16 mouse cellular contexts compared by ENCODE assay signal in the genomic region with DNA sequence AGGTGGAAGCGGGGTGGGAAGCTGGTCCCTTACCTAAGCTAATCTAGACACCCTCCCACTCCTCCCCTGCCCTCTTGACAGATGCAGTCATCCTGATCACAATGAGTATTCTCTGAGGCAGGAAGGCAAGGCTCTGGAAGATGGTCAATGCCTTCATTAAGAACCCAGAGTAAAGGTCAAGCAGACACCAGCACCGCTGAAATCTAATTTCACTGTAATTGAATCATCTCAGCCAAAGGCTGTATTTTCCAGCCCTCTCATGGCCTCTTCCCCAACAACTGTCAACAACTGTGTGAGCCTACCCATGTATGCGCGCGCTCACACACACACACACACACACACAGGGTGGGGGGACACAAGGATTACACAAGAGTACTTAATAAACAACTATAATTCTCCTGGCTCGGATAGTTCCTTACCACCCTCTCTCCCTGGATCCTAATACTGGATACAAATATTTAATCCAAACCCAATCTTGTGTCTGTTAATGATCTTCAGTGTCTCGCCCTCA. TPM values are rescaled to one million over a fixed set of nuclear protein-coding genes. Genes with fewer than 3 reads are reported as not detected.
DNase-seq lines count a peak whose midpoint lies in the region; ATAC-seq and TF ChIP-seq lines count a peak whose summit lies in the region.
"Had no signal": no experiment of that assay in that cellular context is flagged by ENCODE, and none has a peak within 500 bp of the region (broad histone marks: within the 10 kb centered on the region; RNA-seq: fewer than 3 reads in every experiment).

No protein-coding gene starts in this region.

- TF ChIP-seq POLR2A in liver, adult 2 months (IDR thresholded peaks at IDR 0.05; ENCODE audit: extremely low read depth, insufficient read depth, low read length), result no peak

- H3K36me3 ChIP-seq in liver, adult 2 months (ENCODE audit: control insufficient read depth, insufficient read depth, low read length), result no peaks in the 10 kb centered on the region
- no peaks in the 10 kb centered on the region for H3K36me3 ChIP-seq in liver, embryonic 11.5 days (ENCODE audit: control insufficient read depth, insufficient read depth, low read length)
- H3K36me3 ChIP-seq: embryonic facial prominence, embryonic 15.5 days; forebrain, embryonic 15.5 days; limb, embryonic 12.5 days had no signal

- no peak overlapping the region for H3K27ac ChIP-seq in liver, adult 2 months (replicated peaks; ENCODE audit: insufficient read depth, low read depth, low read length)
- no peak overlapping the region for H3K27ac ChIP-seq in liver, embryonic 11.5 days (ENCODE audit: low read depth, low read length)
- H3K27ac ChIP-seq: embryonic facial prominence, embryonic 15.5 days; limb, embryonic 12.5 days; macrophage had no signal

- H3K4me2 ChIP-seq in liver, embryonic 11.5 days, result no peak overlapping the region

- H3K9ac ChIP-seq in liver, adult 2 months (ENCODE audit: low read depth, low read length), result no peak overlapping the region
- H3K9ac ChIP-seq in liver, embryonic 11.5 days (ENCODE audit: low read depth, low read length), result no peak overlapping the region
- H3K9ac ChIP-seq: embryonic facial prominence, embryonic 15.5 days; limb, embryonic 12.5 days had no signal

- H3K4me1 ChIP-seq in liver, adult 2 months (ENCODE audit: control insufficient read depth, insufficient read depth, low read length), result peaks cover 4% of the 10 kb centered on the region; the same call in 1 of the 2 replicates
- peaks cover 17% of the 10 kb centered on the region for H3K4me1 ChIP-seq in liver, embryonic 11.5 days (replicated peaks; ENCODE audit: control insufficient read depth, insufficient read depth, low read length)

- no peaks in the 10 kb centered on the region for H3K9me3 ChIP-seq in liver, embryonic 11.5 days (ENCODE audit: control insufficient read depth, low read length)
- H3K9me3 ChIP-seq: embryonic facial prominence, embryonic 15.5 days; forebrain, embryonic 15.5 days; limb, embryonic 12.5 days had no signal

- H3K79me2 ChIP-seq in liver, adult 2 months (ENCODE audit: control insufficient read depth, insufficient read depth, low read length), result no peaks in the 10 kb centered on the region

- TF ChIP-seq CTCF in liver, adult 2 months (IDR thresholded peaks at IDR 0.05; ENCODE audit: low read depth, low read length), result no peak

- no peak overlapping the region for H3K4me3 ChIP-seq in liver, adult 2 months (ENCODE audit: insufficient read depth, low read depth, low read length)
- H3K4me3 ChIP-seq in liver, embryonic 11.5 days (ENCODE audit: low read depth, low read length), result no peak overlapping the region

- peak; percentile 18 to 47 for DNase-seq in adrenal gland, adult (ENCODE audit: inconsistent age in 2 of 2, low spot score in 1 of 2)
- no peak for DNase-seq in adrenal gland, postnatal 36 days
- DNase-seq in liver, adult 2 months (ENCODE audit: extremely low read depth, low read depth, low spot score), result peak; percentile 22
- DNase-seq in liver, embryonic 11.5 days (ENCODE audit: low spot score), result no peak
- DNase-seq in kidney, adult 18-20 months, result peak; percentile 49
- peak; percentile 46 to 60 for DNase-seq in kidney, postnatal 4 days
- DNase-seq in Muller cell, postnatal 12 days (ENCODE audit: inconsistent ontology term), result no peak
- no peak for DNase-seq in lung, postnatal 10 days
- DNase-seq: spleen, adult 18-20 months; thymus, adult 18-20 months had no signal

- 86% methylated on average over 7 of the region's 7 CpGs for WGBS in liver, adult 2 months
- 89% methylated on average over 7 of the region's 7 CpGs for WGBS in liver, embryonic 11.5 days

- no peak for ATAC-seq in liver, embryonic 11.5 days (replicated peaks; ENCODE audit: low FRiP score)
- ATAC-seq: forebrain, embryonic 15.5 days; hindbrain, embryonic 16.5 days had no signal

- H3K27me3 ChIP-seq in liver, adult 2 months (ENCODE audit: control insufficient read depth, insufficient read depth, low read length), result no peaks in the 10 kb centered on the region
- H3K27me3 ChIP-seq in liver, embryonic 11.5 days (replicated peaks; ENCODE audit: control insufficient read depth, insufficient read depth, low read length), result no peaks in the 10 kb centered on the region
- H3K27me3 ChIP-seq: embryonic facial prominence, embryonic 15.5 days; forebrain, embryonic 15.5 days had no signal

RNA-seq across cellular contexts. Expression of gene Prnp, which starts 1.3 kb away (rescaled TPM):
- total RNA-seq in adrenal gland, postnatal 36 days (2021), result 100 to 1,000 TPM in 1 of 2 experiments, 10 to 100 TPM in 1; 90.8 to 126 TPM
- 24.7 and 31.5 TPM in 2 replicates for total RNA-seq in liver, adult 2 months (2014; rRNA removed)
- 20.4 and 22.0 TPM in 2 replicates for polyA plus RNA-seq in liver, adult 2 months (2012; rRNA removed)
- polyA plus RNA-seq in liver, embryonic 11.5 days (2014; fragmentation: Nextera tagmentation; extraction: Ambion mirVana), result 32.6 and 33.3 TPM in 2 replicates

RNA-seq across cellular contexts. Expression of gene Prn, which starts 1.4 kb away (rescaled TPM):
- total RNA-seq in adrenal gland, postnatal 36 days (2021), result under 1 TPM in 1 of 2 experiments, not detected in 1; 0.13 TPM
- total RNA-seq in liver, adult 2 months (2014; rRNA removed), result not detected in 2 replicates
- polyA plus RNA-seq in liver, adult 2 months (2012; rRNA removed), result not detected in 2 replicates
- 0.25 TPM in 1 of 2 replicates, not detected in the other for polyA plus RNA-seq in liver, embryonic 11.5 days (2014; fragmentation: Nextera tagmentation; extraction: Ambion mirVana)
- total RNA-seq: layer of hippocampus, postnatal 14 days had no signal
- polyA plus RNA-seq: embryonic facial prominence, embryonic 15.5 days; hindbrain, embryonic 16.5 days; limb, embryonic 12.5 days; macrophage had no signal

RNA-seq across cellular contexts. Expression of gene Prnd, which starts 42.3 kb away (rescaled TPM):
- under 1 TPM; 0.20 to 0.70 TPM for total RNA-seq in adrenal gland, postnatal 36 days (2021)
- 0.07 TPM in 1 of 2 replicates, not detected in the other for total RNA-seq in liver, adult 2 months (2014; rRNA removed)
- not detected in 2 replicates for polyA plus RNA-seq in liver, adult 2 months (2012; rRNA removed)
- 1.6 and 2.5 TPM in 2 replicates for polyA plus RNA-seq in liver, embryonic 11.5 days (2014; fragmentation: Nextera tagmentation; extraction: Ambion mirVana)
- polyA plus RNA-seq: macrophage had no signal

RNA-seq across cellular contexts. Expression of gene Erv3, which starts 48.9 kb away (rescaled TPM):
- not detected for total RNA-seq in adrenal gland, postnatal 36 days (2021)
- total RNA-seq in liver, adult 2 months (2014; rRNA removed), result not detected in 2 replicates
- polyA plus RNA-seq in liver, adult 2 months (2012; rRNA removed), result not detected in 2 replicates
- polyA plus RNA-seq in liver, embryonic 11.5 days (2014; fragmentation: Nextera tagmentation; extraction: Ambion mirVana), result not detected in 2 replicates
- polyA plus RNA-seq: forebrain, embryonic 15.5 days; hindbrain, embryonic 16.5 days; limb, embryonic 12.5 days; macrophage had no signal

Comparison
In these comparisons a context has a peak if more than half of its experiments do, and no peak if none do; other contexts are left out.
1. DNase-seq: peak in adrenal gland, adult (2 of 2), liver, adult 2 months (single experiment), kidney, adult 18-20 months (single experiment) and kidney, postnatal 4 days (2 of 2); none in adrenal gland, postnatal 36 days (0 of 2), liver, embryonic 11.5 days (single experiment), Muller cell, postnatal 12 days (single experiment) and lung, postnatal 10 days (single experiment).